ENCODE assay signal across 11 mouse cellular contexts in the genomic region with DNA sequence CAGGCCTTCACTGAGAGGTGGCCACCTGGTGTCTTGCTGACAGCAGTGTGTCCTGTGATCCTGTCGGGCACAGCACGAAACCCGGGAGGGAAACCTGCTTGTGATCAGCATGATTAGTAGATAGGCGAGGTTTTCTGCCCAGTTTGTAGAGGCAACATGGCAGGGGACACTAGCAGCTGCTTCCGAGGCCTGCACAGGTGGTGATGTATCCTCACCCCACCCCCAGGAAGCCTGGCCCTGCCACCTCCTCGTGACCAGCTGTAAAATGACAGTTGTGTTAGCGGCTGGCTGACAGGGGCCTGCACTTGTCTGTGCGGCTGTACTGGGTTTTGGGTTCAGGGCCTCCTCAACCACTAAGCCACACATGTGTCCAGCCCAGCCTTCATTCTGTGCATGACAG. TPM values are rescaled to one million over a fixed set of nuclear protein-coding genes. Genes with fewer than 3 reads are reported as not detected.
DNase-seq lines count a peak whose midpoint lies in the region; ATAC-seq and TF ChIP-seq lines count a peak whose summit lies in the region.
"Had no signal": no experiment of that assay in that cellular context is flagged by ENCODE, and none has a peak within 500 bp of the region (broad histone marks: within the 10 kb centered on the region; RNA-seq: fewer than 3 reads in every experiment).

No protein-coding gene starts in this region.

- no peak for DNase-seq in heart, postnatal 25 days (ENCODE audit: low spot score)
- DNase-seq in lung, postnatal 4 days: no peak
- DNase-seq in thymus, postnatal 14 days: peak; percentile 75
- DNase-seq in spleen, adult 18-20 months: no peak
- no peak for DNase-seq in left cerebral cortex, adult 18-20 months (ENCODE audit: low spot score in 2 of 2)
- DNase-seq: embryo, embryonic 11 days; kidney, postnatal 36 days had no signal

- H3K4me2 ChIP-seq in heart, embryonic 13.5 days: peak overlapping the region; percentile 74
- H3K4me2 ChIP-seq in lung, embryonic 16.5 days (ENCODE audit: low read depth, low read length): peak overlapping the region; percentile 69
- peak overlapping the region; percentile 67 for H3K4me2 ChIP-seq in intestine, postnatal 0 days (replicated peaks; ENCODE audit: low read depth)

- WGBS in heart, embryonic 13.5 days: 57% methylated on average over 8 of the region's 8 CpGs
- WGBS in lung, embryonic 16.5 days: 52% methylated on average over 8 of the region's 8 CpGs
- WGBS in intestine, postnatal 0 days: 32% methylated on average over 8 of the region's 8 CpGs

- TF ChIP-seq CTCF in intestine, postnatal 0 days (IDR thresholded peaks at IDR 0.05; ENCODE audit: low read depth): 0 out of 2 replicates have a peak, but pooled peaks have one; percentile 20

- H3K4me3 ChIP-seq in heart, embryonic 13.5 days: no peak overlapping the region
- H3K4me3 ChIP-seq in lung, embryonic 16.5 days (ENCODE audit: low read length): peak overlapping the region; percentile 43
- H3K4me3 ChIP-seq in intestine, postnatal 0 days (ENCODE audit: low read depth, low read length): no peak overlapping the region

- ATAC-seq in heart, embryonic 13.5 days (ENCODE audit: extremely low read depth, insufficient number of reproducible peaks, low FRiP score, low TSS enrichment): no peak
- ATAC-seq in lung, embryonic 16.5 days (ENCODE audit: low read depth): no peak
- ATAC-seq in intestine, postnatal 0 days: peak; percentile 20
- ATAC-seq: midbrain, embryonic 16.5 days had no signal

- H3K27ac ChIP-seq in heart, embryonic 13.5 days (replicated peaks): no peak overlapping the region
- H3K27ac ChIP-seq in lung, embryonic 16.5 days (ENCODE audit: low read length): no peak overlapping the region
- H3K27ac ChIP-seq in intestine, postnatal 0 days (ENCODE audit: low read depth, low read length): peak overlapping the region; percentile 69

- H3K27me3 ChIP-seq in heart, embryonic 13.5 days (replicated peaks): peaks cover 10% of the 10 kb centered on the region; the same call in 1 of the 2 replicates
- H3K27me3 ChIP-seq in lung, embryonic 16.5 days (ENCODE audit: control insufficient read depth, insufficient read depth, low read depth, low read length): no peaks in the 10 kb centered on the region
- no peaks in the 10 kb centered on the region for H3K27me3 ChIP-seq in intestine, postnatal 0 days (replicated peaks; ENCODE audit: control insufficient read depth, insufficient read depth, low read length)

- intact Hi-C loops in heart, postnatal 25 days (cut with DNase I): loop anchor here (5.0 kb wide), 1 partner anchor 162 kb away; no protein-coding TSS in a partner anchor

- H3K9ac ChIP-seq in heart, embryonic 13.5 days: peak overlapping the region; percentile 28
- H3K9ac ChIP-seq in lung, embryonic 16.5 days (ENCODE audit: low read length): peak overlapping the region; percentile 56
- peak overlapping the region; percentile 11; the same call in 1 of the 2 replicates for H3K9ac ChIP-seq in intestine, postnatal 0 days (ENCODE audit: low read depth, low read length)

- H3K4me1 ChIP-seq in heart, embryonic 13.5 days: peaks cover 52% of the 10 kb centered on the region
- peaks cover 54% of the 10 kb centered on the region for H3K4me1 ChIP-seq in lung, embryonic 16.5 days (replicated peaks; ENCODE audit: control insufficient read depth, insufficient read depth, low read length)
- peaks cover 12% of the 10 kb centered on the region; the same call in 1 of the 2 replicates for H3K4me1 ChIP-seq in intestine, postnatal 0 days (replicated peaks; ENCODE audit: control insufficient read depth, insufficient read depth, low read length)

- H3K9me3 ChIP-seq in heart, embryonic 13.5 days: no peaks in the 10 kb centered on the region
- H3K9me3 ChIP-seq in lung, embryonic 16.5 days (ENCODE audit: control insufficient read depth, low read length): no peaks in the 10 kb centered on the region
- no peaks in the 10 kb centered on the region for H3K9me3 ChIP-seq in intestine, postnatal 0 days (ENCODE audit: control insufficient read depth)

- H3K36me3 ChIP-seq in heart, embryonic 13.5 days: no peaks in the 10 kb centered on the region
- no peaks in the 10 kb centered on the region for H3K36me3 ChIP-seq in lung, embryonic 16.5 days (ENCODE audit: control insufficient read depth, insufficient read depth, low read length)
- no peaks in the 10 kb centered on the region for H3K36me3 ChIP-seq in intestine, postnatal 0 days (ENCODE audit: control insufficient read depth, insufficient read depth)

RNA-seq across cellular contexts. Expression of a gene that starts 34.4 kb away (rescaled TPM):
- polyA plus RNA-seq in heart, embryonic 13.5 days (2015; fragmentation: Nextera tagmentation; extraction: Ambion mirVana): 69.3 and 75.5 TPM in 2 replicates
- total RNA-seq in heart, postnatal 25 days (2021): 10 to 100 TPM; 32.2 to 35.2 TPM
- 128 and 139 TPM in 2 replicates for polyA plus RNA-seq in lung, embryonic 16.5 days (2015; fragmentation: Nextera tagmentation; extraction: Ambion mirVana)
- 74.5 and 81.5 TPM in 2 replicates for polyA plus RNA-seq in intestine, postnatal 0 days (2015; fragmentation: Nextera tagmentation; extraction: Ambion mirVana)
- 10 to 100 TPM; 82.6 to 90.6 TPM for total RNA-seq in left cerebral cortex, adult 18-20 months (2021)
